ENCODE assay signal across 22 mouse cellular contexts in genomic region chr6:124166596-124166995, GRCm38 (mm10).
DNase-seq lines count a peak whose midpoint lies in the region; ATAC-seq lines count a peak whose summit lies in the region.
"Had no signal": no experiment of that assay in that cellular context is flagged by ENCODE, and none has a peak within 500 bp of the region (broad histone marks: within the 10 kb centered on the region; RNA-seq: fewer than 3 reads in every experiment).

No protein-coding gene starts in this region.

- DNase-seq in cerebellum, postnatal 10 days = peak; percentile 51 to 60
- no peak for DNase-seq in cerebellum, postnatal 36 days
- DNase-seq in cerebellum, postnatal 14 days = peak; percentile 28 to 30
- peak; percentile 3 for DNase-seq in left cerebral cortex, postnatal 4 days
- no peak for DNase-seq in left cerebral cortex, adult 18-20 months (ENCODE audit: low spot score in 2 of 2)
- peak; percentile 0 for DNase-seq in brain, adult 2 months (ENCODE audit: low read depth, low spot score)
- DNase-seq in lung, postnatal 14 days = no peak
- DNase-seq: adrenal gland, adult 2 months; adrenal gland, adult 8-10 months; adrenal gland, postnatal 10 days; adrenal gland, postnatal 14 days; adrenal gland, postnatal 25 days; adrenal gland, postnatal 36 days; B cell, adult 2 months; cerebellum, adult 11 months; cerebellum, adult 11-12 months; cerebellum, adult 18-20 months; cerebellum, adult 2 months had no signal

- intact Hi-C loops in left cerebral cortex, postnatal 4 days (cut with DNase I) = no loop called here

- ATAC-seq in cerebellum, adult (ENCODE audit: insufficient number of reproducible peaks, low FRiP score, low TSS enrichment) = no peak
- ATAC-seq: activated CD4-positive, CD25-positive, alpha-beta regulatory T cell, adult 4 months; CD4-positive, CD25-positive, alpha-beta regulatory T cell, adult 4 months; Patski had no signal

Comparison
In these comparisons a context has a peak if more than half of its experiments do, and no peak if none do; other contexts are left out.
1. DNase-seq: peak in cerebellum, postnatal 10 days (2 of 2), cerebellum, postnatal 14 days (2 of 2), left cerebral cortex, postnatal 4 days (single experiment) and brain, adult 2 months (single experiment); none in cerebellum, postnatal 36 days (0 of 2), left cerebral cortex, adult 18-20 months (0 of 2) and lung, postnatal 14 days (single experiment).